7 mouse cellular contexts compared by ENCODE assay signal in genomic region chr9:106447348-106447747, GRCm38 (mm10). TPM values are rescaled to one million over a fixed set of nuclear protein-coding genes. Genes with fewer than 3 reads are reported as not detected.
DNase-seq lines count a peak whose midpoint lies in the region; ATAC-seq lines count a peak whose summit lies in the region.

TSS of gene Abhd14b (plus strand) at chr9:106447459.
TSS of gene Abhd14a (minus strand) at chr9:106447678.

- H3K36me3 ChIP-seq in intestine, embryonic 15.5 days: no peaks in the 10 kb centered on the region
- no peaks in the 10 kb centered on the region for H3K36me3 ChIP-seq in midbrain, embryonic 10.5 days

- H3K4me3 ChIP-seq in intestine, embryonic 15.5 days (replicated peaks): peak within 1 kb of the TSS; percentile 50
- peak within 1 kb of the TSS; percentile 62 for H3K4me3 ChIP-seq in midbrain, embryonic 10.5 days

- peak; percentile 97 to 98 for DNase-seq in adrenal gland, adult (ENCODE audit: inconsistent age in 2 of 2, low spot score in 1 of 2)
- DNase-seq in embryo, embryonic 10.5 days (ENCODE audit: low spot score): peak; percentile 95
- DNase-seq in gastrocnemius, postnatal 36 days: peak; percentile 93 to 97
- peak; percentile 92 to 96 for DNase-seq in left cerebral cortex, postnatal 25 days (ENCODE audit: low spot score in 2 of 2)
- DNase-seq in midbrain, embryonic 10.5 days (ENCODE audit: low spot score): peak; percentile 94
- peak; percentile 88 for DNase-seq in right cerebral cortex, postnatal 4 days

- H3K27me3 ChIP-seq in intestine, embryonic 15.5 days (replicated peaks): no peaks in the 10 kb centered on the region
- peaks cover 12% of the 10 kb centered on the region; the same call in 1 of the 2 replicates for H3K27me3 ChIP-seq in midbrain, embryonic 10.5 days (ENCODE audit: low read depth, poor library complexity, severe bottlenecking)

- H3K4me1 ChIP-seq in intestine, embryonic 15.5 days (replicated peaks): peaks cover 60% of the 10 kb centered on the region
- H3K4me1 ChIP-seq in midbrain, embryonic 10.5 days: peaks cover 77% of the 10 kb centered on the region

- H3K9me3 ChIP-seq in intestine, embryonic 15.5 days: no peaks in the 10 kb centered on the region
- H3K9me3 ChIP-seq in midbrain, embryonic 10.5 days (replicated peaks): no peaks in the 10 kb centered on the region

- intact Hi-C loops in gastrocnemius, postnatal 36 days (cut with DNase I): no loop called here
- intact Hi-C loops in left cerebral cortex, postnatal 25 days (cut with DNase I): no loop called here

- under 1% methylated on average over 24 of the region's 24 CpGs for WGBS in intestine, embryonic 15.5 days
- WGBS in midbrain, embryonic 10.5 days: 0% methylated on average over 24 of the region's 24 CpGs

- ATAC-seq in intestine, embryonic 15.5 days: peak; percentile 90

- peak within 1 kb of the TSS; percentile 84 for H3K4me2 ChIP-seq in intestine, embryonic 15.5 days (replicated peaks)

- H3K27ac ChIP-seq in intestine, embryonic 15.5 days: peak within 1 kb of the TSS; percentile 49
- peak within 1 kb of the TSS; percentile 87 for H3K27ac ChIP-seq in midbrain, embryonic 10.5 days (replicated peaks)

- H3K9ac ChIP-seq in intestine, embryonic 15.5 days: peak within 1 kb of the TSS; percentile 53

RNA-seq across cellular contexts. Expression of gene Abhd14b, which starts in this region (rescaled TPM):
- 1 to 10 TPM; 3.5 to 4.5 TPM for total RNA-seq in gastrocnemius, postnatal 36 days (2021)
- polyA plus RNA-seq in intestine, embryonic 15.5 days (2015; fragmentation: Nextera tagmentation; extraction: Ambion mirVana): 25.4 and 31.8 TPM in 2 replicates
- 1 to 10 TPM; 8.3 to 9.7 TPM for total RNA-seq in left cerebral cortex, postnatal 25 days (2021)
- polyA plus RNA-seq in midbrain, embryonic 10.5 days (2016; fragmentation: Nextera tagmentation; extraction: Ambion mirVana): 5.2 TPM in 2 replicates

RNA-seq across cellular contexts. Expression of gene Abhd14a, which starts in this region (rescaled TPM):
- 10 to 100 TPM; 14.6 to 15.7 TPM for total RNA-seq in gastrocnemius, postnatal 36 days (2021)
- 49.1 and 51.0 TPM in 2 replicates for polyA plus RNA-seq in intestine, embryonic 15.5 days (2015; fragmentation: Nextera tagmentation; extraction: Ambion mirVana)
- 10 to 100 TPM; 40.6 to 44.0 TPM for total RNA-seq in left cerebral cortex, postnatal 25 days (2021)
- 37.7 TPM in 2 replicates for polyA plus RNA-seq in midbrain, embryonic 10.5 days (2016; fragmentation: Nextera tagmentation; extraction: Ambion mirVana)

Comparison
In these comparisons a context has a peak if more than half of its experiments do, and no peak if none do; other contexts are left out.
1. Peak in every context shown above with its lines: DNase-seq, ATAC-seq, H3K4me3 ChIP-seq and H3K27ac ChIP-seq.